Mouse (Mus musculus): ENCODE measurements around the gene Cort.

Gene Cort

DNA sequence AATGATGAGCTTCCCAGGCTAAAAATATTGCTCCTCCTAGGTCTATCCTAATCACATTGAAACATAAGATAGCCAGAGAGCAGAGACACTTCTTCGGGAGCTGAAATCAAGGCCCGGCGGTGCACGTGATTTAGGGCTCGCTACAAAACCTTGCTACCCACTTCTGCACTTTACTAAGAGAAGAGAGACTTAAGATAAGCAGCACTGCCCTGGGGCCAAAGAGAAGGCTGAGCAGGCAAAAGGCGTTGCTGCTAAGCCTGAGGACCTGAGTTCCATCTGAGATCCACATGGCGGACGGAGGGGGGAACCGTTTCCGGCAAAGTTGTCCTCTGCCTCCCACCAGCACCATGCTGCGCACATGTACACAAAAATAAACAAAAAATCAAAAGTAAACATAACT, 28.0 kb downstream of the Cort start:
- no peak for ATAC-seq (ENCODE audit: low TSS enrichment)

GRCm38 (mm10) chr4:149097956-149098355, 28.6 kb downstream of the Cort start:
- no peak for ATAC-seq (ENCODE audit: low TSS enrichment)

DNA sequence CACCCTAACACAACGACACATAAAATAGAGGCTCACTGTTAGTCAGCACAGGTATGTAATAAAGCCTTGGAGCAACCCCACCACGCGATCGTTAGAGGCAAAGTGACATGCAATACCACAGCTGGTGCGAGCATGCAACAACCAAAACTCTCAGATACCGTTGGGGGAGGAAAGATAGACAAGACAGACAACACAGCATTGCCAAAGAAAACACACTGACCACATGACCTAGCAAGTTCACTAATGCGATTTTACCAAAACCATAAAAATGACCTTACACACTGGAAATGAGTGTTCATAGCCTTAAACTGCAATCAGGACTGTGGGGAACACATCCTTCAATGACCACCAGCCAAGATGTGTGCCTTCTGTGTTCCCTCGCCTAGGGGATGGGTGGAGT, 35.2 kb downstream of the Cort start:
- no peak for ATAC-seq (ENCODE audit: low TSS enrichment)

GRCm38 (mm10) chr4:149085381-149085780, 41.2 kb downstream of the Cort start:
- no peak for ATAC-seq (ENCODE audit: low TSS enrichment)

GRCm38 (mm10) chr4:149081528-149081927, 45.0 kb downstream of the Cort start:
- ATAC-seq (ENCODE audit: low TSS enrichment), result no peak

DNA sequence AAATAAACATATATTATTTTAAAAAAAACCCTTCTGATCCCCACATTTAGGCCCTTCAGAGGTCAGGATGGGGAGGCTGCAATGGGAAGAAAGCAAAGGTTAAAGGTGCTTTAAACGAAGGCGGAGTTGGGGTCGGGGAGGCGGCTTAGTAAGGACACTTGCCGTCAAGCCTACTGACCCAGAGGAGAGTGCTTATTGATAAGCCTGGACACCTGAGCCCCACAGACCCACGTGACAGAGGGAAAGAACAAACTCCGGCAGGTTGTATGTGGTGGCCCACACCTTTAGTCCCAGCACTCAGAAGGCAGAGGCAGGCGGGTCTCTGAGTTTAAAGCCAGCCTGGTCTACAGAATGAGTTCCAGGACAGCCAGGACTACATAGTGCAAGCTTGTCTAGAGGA, 46.5 kb downstream of the Cort start:
- no peak for ATAC-seq (ENCODE audit: low TSS enrichment)

DNA sequence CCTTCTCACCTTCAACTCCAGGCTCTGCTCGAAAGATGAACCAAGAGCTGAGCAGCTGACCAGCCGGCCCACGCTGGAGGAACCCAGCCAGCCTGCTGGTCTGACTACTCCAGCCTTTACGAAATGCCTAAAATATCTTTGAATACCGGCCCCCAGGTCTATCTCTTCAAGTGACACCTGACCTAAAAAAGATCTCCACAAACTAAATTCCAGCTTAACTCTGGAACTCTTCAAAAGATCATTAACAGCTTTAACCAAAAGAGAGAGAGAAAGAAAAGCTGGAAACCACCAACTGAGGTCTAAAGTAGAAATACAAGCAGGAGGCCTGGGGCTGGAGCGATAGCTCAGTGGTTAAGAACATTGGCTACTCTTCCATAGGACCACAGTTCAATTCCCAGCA, 46.9 kb downstream of the Cort start:
- ATAC-seq (ENCODE audit: low TSS enrichment), result no peak

GRCm38 (mm10) chr4:149078261-149078660, 48.3 kb downstream of the Cort start:
- no peak for ATAC-seq (ENCODE audit: low TSS enrichment)

- ATAC-seq (ENCODE audit: low TSS enrichment), result peak; percentile 94
Observed at GRCm38 (mm10) chr4:149075871-149076575, 50.5 kb downstream of the Cort start.

DNA sequence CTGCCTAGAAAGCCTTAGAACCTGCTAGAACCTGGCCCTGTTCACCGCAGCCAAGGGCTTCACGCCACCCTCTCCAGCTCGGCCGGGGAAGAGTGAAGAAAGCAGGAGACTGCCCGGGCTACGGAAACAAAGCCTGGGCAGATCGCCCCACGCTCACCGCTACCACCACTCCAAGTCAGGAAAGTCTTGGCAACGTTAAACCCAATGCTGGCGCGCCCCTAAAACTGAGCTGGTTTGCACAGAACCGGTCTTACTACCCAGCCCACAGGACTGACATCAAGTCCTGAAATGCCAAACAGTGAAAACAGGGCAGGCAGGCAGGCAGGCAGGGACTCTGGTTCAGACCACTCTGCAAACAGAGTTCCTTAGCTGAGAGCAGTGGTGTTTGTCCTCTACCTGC, 51.5 kb downstream of the Cort start:
- no peak for ATAC-seq (ENCODE audit: low TSS enrichment)

All from frontal cortex, adult (tissue).